Mouse (Mus musculus) kidney, adult 18-20 months (tissue): Measurements from ENCODE around the gene Ephb1.

Experiments
- DNase-seq: peaks from one replicate; pipeline ENCODE4 v3.0.0; 2021

Ephb1 gene

DNA sequence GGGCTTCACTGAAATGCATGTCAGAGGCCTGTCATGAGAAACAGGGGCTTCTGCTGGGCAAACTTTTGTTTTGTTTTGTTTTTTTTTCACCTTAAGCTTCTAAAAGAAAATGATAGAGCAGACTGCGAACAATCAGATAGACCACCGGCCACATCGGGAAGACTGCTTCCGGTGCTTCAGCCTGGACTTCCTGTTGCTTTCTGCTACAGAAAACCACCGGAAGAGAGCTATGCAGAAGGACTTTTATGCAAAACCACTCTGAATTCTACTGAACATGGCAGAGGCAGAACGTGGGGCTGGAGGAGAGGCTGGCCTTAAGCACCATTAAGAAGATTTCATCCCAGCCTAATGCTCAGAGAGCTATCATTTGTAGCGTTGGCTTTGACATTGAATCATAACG, 382.2 kb downstream of the Ephb1 start:
- no peak for DNase-seq

DNA sequence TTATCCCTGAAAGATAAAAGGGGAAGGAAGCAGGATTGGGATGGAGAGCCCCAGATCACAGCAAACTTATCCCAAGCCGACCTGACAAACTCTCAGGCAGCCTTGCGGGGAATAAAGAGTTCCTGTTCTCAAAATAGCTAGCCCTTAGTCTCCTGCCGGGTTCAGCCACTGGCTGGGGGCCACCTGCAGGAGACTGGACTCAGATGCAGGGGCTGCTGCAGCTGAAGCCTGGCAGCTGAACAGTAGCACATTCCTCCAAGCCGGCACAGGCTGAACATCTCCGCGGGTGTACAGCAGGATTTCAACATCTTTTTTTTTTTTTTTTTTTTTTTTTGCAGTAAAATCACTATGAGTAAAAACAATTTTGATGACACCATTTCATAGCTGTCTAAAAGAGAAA, 382.7 kb downstream of the Ephb1 start:
- no peak for DNase-seq

DNA sequence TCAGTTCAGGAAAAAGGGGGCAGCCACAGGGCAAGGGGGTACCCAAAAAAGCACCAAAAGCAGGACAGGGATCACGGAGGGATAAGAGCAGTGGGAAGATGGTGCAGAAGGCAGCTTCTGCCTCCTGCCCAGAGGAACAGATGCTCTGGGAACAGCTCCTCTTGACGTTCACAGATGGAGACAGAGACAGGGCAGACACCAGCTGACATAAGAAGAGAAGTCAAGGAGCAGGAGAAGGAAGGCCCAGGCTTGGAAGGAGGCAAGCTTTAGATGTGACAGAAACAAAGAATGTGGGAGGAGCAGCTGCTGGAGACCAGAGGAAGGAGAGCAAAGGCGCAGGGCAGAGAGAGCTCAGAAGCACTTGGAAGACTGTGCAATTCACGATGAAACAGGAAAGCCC, 398.3 kb downstream of the Ephb1 start:
- DNase-seq: no peak

DNA sequence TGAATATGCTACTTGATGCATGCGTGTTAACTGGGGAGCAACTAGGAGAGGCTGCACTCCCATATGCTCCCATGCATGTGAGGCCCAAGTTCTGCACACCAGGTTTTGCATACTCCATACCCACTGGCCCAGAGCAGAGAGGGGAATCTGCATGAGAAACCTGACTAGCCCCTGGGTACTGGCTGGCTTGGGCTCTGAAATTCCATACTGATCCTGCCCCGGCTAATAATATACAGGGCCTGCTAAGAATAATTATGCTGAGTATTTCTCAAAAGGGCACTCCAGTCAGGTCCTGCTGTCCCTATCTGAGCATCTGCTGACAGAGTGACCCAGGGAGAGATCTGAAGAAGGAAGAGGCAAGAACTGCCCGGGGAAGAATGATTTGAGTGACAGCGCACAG, 400.0 kb downstream of the Ephb1 start:
- no peak for DNase-seq

DNA sequence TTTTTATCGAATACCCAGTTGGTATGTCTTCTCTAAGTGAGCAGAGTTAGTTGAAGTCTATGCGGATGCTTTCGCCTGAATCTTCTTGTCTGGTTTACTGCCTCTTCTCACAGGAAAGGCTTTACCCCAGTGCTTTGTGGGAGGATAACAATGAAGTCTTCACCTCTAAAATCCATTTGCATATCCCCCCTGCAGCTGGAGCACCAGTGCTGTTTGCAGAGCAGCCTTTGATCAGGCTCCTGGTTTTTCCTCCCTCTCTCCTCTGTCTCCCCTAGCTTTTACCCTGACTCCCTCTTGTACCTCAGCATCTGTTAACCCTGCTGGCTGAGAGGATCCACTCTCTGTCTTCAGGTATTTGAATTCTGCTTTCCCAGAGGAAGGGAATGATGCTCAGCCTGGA, 404.4 kb downstream of the Ephb1 start:
- DNase-seq: no peak

DNA sequence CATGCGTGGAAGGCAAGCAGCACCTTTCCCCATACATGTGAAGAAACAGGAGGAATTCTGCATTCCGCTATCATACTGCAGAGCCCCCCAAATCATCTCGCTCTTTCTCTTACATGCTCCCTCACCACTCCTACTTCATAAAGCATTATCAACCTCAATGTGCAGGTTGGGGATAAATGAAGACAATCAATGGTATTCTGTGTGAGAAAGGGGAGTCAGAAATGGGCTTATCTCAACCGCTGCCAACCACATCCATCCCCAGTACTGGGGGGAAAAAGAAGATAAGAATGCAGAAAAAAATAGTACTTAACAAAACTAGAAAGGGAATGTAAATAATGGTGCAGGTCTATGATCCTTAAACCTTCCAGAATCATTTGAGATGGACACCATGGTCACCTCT, 408.7 kb downstream of the Ephb1 start:
- no peak for DNase-seq

DNA sequence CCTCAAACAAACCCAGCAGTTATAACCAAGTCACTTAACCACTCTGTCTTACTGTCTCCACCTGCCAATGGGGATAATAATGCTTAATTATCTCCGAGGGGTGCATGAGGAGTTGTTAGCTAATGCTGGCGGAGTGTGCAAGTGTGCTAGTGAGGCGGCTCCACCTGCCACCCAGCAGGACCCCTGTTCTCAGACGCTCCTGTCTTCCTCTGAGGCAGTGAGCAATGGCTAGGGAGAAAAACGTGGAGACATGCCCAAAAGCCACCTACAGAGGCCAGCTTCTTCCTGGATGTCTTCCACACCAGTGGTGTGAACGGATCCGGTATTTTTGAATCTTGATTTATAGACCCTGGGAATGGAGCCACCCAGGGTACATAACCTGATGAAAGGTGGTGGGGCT, 409.2 kb downstream of the Ephb1 start:
- no peak for DNase-seq

DNA sequence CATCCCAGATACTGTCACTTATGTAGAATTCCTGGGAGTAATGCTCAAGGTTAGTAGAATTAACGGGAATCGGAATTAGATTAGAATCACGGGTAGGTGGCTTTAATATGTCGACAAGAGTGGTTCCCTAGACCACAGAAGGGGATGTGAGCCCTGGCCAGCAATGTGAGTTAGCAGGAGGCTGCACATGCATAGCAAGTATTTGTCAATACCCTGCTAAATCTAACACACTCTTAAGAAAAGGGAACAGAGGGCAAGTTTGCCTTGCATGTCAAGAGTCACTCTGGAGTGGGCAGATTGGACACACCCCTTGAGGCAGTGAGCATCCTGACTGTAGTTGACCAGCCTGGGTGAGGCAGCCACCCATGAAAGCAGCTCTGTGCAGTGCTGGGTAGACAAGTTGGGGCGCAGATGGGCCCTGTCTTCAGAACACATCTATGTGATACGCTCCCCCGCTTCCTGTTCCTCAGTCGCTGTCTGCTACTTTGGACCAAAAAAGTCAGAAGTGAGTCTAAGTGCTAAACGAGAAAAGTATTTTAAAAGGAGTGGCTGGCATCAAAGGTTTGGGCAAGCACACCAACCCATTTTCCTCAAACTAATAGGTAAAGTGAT, 412.3 kb downstream of the Ephb1 start:
- DNase-seq: no peak

DNA sequence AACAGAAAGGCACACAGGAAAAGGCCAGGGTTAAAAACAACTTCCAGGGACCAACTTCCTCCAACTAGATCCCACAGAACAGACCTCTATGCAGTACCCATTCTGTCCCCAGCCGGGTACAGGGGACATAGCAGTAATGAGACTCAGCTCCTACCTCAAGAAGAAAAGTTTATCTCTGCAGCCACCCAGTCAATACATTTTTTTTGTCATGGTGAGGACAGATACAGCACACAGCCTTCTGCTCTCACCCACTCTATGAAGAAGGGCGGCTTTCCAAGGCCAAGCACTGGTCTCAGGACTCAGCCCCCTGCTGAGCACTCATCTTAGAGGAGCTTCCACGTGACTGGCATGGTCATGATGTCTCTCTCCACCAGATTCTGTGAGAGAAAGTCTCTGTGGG, 414.3 kb downstream of the Ephb1 start:
- DNase-seq: no peak

DNA sequence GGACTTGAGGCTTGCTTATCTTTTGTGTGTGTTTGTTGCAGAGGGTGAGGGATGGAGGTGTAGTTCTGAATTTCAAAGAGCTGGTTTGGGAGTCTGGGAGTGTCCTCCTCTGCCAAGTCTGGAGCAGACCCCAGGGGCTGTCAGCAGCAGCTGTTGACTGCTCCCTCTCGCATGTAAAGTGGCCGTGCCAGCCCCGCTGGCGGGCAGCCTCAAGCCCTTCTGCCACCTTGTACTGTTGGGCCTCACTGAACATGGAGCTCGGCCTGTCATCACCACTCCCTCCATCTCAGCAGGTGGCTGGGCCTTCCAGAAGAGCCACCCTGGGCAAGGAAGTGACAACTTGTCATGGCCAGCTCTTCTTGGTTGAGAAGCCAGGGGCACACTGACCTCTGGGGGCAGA, 415.5 kb downstream of the Ephb1 start:
- DNase-seq: no peak

DNA sequence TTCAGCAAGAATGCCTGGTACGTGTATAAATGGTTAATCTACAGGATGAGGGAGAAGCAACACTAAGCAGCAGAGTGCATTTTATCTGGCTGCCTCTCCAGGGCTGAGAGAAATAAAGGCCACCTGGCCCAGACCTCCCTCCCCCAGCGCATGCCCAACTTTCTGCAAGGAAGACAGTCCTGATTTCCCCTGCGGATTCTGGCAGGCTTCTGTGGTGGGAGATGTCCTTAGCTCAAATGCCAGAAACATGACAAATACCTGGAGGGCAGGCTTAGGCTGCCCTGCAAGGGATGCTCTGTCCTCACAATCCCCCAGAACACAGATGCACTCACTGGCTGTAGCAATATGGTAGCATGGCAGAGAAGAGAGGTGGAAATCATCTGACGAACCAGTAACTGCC, 416.4 kb downstream of the Ephb1 start:
- no peak for DNase-seq

DNA sequence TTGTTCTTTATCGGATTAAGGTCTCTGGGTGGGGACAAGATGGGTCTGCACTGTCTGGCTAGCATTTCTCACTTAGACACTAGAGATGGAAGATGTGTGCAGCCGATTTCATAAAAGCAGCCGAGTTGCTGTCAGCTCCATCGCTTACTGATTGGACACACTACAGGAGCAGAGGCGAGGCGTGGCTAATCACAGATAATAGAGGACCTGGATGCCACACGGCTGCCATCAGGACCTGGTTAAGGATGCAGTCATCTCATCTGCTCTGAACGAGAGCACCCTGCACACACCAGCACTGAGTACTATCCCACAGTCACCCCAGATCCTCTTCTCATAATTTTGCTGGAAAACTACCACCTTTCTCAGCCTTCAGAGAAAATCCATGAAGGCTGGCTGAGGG, 419.6 kb downstream of the Ephb1 start:
- DNase-seq: no peak

DNA sequence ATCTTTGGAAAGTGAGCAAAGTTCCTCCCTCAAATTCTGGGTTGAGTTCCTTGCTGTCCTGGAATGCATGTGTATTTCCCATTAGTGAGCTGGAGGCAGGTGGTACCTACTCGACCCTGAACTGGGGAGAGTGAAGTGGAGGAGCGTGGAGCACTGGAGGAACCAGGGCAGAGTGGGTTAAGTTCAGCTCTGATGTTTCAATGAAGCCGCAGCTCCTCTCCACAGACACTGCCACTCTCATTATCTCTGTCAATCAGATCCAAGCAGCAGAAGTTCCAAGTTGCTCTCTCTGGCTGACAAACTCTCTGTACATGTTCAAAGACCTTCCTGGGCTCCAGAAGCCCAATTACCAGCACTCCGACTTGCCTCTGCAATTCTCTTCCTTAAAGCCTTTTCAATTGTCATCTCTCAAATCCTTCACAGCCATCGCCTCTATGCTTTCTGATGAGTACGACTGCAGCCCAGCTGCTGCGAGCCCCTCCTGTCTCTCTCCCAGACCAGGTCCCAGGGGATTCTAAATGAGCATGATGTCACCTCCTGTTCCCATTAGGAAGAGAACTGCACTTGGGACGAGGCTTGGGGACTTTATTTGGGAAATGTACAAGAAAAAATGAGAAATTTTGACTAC, 420.4 kb downstream of the Ephb1 start:
- no peak for DNase-seq

DNA sequence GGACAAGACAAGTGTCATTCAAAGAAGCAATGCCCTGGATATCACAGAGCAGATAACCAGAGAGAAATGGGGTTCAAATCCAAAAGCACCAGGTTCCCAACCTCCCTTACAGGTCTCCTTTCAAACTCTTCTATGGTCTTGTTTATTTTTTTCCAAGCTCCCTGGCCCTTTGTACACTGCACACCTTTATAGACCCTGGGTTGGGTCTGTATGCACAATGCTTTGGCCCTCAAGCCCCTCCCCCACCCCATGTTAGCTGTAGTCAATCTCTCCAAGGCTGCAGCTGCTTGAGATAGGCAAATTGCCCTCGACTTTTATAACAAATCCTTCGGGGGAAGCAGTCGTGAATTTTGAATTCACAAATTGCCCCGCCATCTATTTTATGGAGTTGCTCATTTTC, 429.7 kb downstream of the Ephb1 start:
- no peak for DNase-seq

DNA sequence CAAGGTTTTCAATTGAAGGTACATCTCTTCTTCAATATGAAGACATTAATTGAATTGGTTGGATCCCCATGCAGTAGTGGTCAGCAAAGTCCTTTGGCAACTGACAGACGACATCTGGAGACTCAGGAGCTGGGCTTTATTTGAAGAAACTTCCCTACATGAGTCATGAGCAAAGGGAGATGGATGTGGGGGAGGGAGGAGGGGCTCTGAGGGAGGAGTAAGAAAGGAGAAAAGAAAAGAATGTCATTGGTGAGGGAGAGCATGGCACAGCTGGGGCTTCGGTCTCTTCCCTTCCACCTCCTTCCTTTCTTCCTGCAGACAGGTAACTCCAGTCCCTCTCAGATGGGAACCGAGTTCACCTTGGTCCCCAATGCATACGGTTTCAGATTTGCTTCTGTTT, 431.6 kb downstream of the Ephb1 start:
- DNase-seq: no peak

DNA sequence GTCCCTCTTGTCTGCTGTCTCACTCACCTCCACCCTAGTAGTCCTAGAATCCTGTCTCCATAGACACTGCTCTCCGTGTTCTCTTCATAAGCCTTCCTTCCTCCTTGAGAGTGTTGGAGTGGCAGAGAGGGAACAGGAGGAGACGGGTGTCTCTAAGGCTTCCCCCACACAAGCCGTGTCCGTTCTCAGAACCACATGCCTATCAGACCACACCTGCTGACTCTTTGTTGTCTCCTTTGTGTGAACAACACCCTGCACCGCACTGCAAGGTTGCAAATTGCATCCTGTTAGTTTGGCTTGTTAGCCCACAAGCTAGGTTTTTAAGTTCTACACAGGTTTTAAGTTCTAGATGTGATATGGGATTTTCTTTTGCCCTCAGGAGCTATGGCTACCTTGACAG, 435.2 kb downstream of the Ephb1 start:
- no peak for DNase-seq

DNA sequence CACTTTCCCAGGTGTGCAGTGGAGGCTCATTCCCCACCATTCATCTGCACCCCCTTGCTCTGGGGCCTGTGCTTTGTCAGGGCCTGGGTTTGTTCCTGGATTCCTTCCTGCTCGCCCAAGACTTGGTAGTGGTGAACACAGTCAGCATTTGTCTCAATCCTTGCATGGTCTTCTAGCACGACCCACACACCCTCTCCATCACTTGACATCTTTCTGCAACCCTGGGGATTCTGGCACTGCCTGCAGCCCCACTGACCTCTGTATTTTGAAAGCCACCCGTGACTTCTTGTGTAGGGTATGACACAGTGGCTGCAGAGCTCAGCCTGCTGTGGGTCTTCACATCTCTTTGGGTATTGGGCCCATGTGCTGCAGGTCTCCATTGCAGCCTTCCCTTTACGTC, 435.7 kb downstream of the Ephb1 start:
- DNase-seq: no peak

DNA sequence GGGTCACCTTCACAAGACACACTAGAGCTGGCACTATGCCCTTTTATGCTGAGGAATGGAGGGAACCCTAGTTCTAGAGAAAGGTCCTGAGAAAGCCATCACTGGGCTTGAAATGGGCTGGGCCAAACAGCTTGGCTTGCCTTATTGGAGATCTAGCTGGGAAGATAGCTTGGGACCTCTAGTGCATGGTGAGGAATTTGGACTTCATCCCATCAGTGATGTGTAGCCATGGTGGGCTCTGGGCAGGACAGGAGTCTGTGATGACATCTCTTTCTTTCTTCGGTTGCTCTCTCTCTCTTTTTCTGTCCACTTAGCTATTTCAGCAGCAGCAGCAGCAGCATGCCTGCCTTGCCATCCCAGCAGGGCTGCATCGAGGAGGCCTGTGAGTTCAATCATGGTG, 439.4 kb downstream of the Ephb1 start:
- no peak for DNase-seq

DNA sequence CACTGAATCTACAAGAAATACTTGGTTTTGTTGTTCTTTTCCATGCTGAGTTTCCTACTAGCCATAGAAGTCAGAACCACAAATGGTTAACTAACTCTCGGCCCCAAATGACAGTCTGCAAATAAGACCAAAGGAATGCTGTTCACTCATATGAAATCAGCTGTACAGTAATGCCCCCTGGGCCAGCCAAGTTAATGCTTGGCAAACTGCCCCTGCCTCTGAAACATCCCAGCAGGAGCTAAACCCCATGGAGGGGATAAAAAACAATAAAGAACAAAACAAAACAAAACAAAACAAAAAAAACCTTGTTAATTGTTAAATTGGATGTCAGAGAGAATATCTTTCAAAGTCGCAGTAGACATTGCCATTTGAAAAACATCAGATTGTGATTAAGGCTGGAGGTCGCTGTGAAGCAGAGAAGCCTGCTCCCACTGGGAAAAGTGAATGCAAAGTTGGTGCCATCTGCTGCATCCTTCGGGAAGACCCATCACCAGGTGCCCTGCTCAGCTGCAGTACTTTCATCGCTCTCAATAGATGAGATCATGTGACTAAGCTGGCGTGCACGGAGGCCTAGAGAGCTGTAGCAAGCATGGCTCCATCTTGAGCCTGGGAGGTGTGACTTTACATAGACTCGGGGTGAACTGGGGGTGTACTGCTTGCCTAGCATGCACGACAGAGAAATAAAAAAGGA, 443.2 kb downstream of the Ephb1 start:
- no peak for DNase-seq

DNA sequence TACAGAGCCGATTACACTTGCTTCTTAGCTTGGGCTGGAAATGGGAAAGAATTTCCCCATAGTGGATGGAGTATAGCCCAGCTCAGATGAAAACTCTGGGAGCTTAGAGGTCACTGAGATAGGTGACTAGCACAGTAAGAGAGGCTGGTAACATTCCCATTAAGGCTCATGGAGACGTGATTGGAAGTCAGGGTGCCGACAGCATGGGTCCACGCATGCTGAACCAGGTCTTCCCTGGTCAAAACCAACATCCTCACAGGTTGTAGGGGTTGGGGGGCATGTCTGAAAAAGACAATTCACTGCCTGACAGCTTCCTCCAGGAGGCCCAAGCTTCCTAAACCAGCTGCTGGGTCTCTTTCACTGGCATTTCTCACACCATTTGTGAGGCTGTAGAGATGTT, 445.0 kb downstream of the Ephb1 start:
- no peak for DNase-seq

DNA sequence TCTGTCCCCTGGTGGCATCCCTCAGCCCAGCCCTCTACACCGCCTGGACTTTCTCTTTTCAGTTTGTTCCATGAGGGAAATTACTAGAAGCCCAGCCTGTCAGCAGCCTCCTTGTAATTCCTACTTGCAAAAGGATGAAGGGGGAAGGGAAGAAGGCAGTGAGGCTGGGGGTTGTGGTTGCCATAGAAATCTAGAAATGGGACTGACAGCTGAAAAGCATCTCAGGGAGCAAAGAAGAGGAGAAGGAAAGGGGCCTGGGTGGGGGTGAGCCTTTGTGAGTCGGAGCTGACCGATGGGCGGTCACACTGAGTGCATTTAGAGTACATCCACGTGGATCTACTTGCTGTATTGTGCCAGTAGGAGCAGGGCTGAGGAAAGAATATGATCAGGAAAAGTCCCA, 445.6 kb downstream of the Ephb1 start:
- no peak for DNase-seq

DNA sequence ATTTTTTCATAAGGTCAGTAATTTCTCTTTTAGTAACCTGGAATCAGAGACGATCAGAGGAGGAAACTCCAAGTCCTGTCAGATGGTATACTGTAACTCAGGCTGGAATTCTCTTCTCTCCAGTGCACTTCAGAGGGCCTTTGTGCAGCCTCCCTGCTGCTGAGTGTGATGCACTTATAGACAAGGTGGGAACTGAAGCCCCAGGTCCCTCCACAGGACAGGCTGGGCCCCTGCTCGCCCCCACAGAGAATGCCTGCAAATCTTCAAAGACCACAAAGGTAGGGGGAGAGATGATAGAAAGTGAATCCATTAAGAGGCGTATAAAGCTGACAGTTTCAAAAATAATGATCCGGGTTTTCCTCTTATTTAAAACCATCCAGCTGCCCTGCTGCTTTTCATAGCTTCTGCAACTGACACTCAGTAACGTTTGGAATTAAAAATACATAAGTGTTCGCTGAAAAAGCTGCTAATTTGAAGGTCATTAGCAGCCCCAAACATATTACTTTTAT, 446.7 kb downstream of the Ephb1 start:
- no peak for DNase-seq

DNA sequence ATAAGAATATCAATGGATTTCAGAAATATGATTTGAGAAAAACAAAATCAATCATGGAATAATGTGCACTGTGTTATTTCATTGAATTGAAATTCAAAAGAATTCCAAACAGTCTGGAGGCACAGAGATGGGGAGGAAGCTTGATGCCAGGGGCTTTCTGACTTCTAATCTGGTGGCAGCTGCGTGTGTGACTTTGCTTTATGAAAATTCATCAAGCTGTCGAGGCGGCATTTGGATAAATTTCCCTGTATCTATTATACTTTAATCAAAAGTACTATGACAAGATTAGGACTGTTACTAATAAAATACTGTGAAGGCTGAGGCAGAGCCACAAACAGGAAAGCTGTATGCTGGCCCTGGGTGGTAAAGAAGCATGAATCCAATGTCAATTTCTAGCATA, 451.1 kb downstream of the Ephb1 start:
- no peak for DNase-seq

DNA sequence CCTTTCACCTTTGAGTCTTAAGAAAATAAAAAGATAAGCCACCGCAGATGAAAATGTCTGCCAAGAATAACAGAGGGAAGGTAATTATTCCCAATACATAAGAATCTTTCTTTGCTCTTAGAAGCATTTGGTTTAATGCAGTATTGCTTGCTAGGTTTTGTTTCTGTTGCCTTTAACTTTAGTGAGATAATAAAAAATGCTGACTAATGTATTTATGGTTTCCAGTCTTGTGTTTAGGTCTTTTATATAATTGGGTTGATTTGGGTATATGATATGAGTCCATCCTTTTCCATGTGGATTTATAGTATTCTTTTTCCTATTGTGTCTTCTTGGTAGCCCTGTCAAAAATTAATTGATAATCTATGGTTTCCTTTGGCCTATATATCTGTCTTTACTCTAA, 456.6 kb downstream of the Ephb1 start:
- DNase-seq: no peak

DNA sequence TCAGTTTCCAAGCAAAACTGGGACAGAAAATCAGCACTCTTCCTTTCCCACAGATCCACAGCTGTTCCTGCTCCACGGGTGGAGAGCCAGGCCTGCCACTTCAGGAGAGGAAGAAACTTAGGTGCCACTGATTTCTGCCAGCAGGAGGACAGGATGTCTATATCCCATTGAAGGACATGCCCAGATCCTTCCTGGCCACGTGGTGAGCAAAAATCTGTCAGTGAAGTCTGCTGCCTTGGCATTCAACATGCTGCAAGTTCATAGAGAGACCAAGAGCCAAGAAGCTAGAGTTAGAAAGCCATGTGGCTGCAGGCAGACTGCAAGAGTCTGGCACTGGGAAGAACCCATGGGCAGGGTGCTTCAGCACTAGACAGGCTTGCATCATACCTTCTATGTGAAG, 471.2 kb downstream of the Ephb1 start:
- no peak for DNase-seq
